Mouse (Mus musculus): ENCODE measurements around the gene Ap2b1. TPM values are rescaled to one million over a fixed set of nuclear protein-coding genes. Genes with fewer than 3 reads are reported as not detected.
"Not testable (repeated sequence)": the region's sequence is repeated elsewhere in the genome, so short reads cannot be mapped to it uniquely, and the experiment has no call there.

Ap2b1 gene
- 10 to 100 TPM; 39.7 to 49.1 TPM for total RNA-seq (2021)
- long read RNA-seq, experiment 1, full-length matches to known transcripts, result 10 of 12 reads
- long read RNA-seq, experiment 1, partial matches to known transcripts, result 2 of 12 reads
- long read RNA-seq, experiment 1, other reads (novel, unspliced or antisense), result 0 of 12 reads
- long read RNA-seq, experiment 2, full-length matches to known transcripts, result 4 of 7 reads
- long read RNA-seq, experiment 2, partial matches to known transcripts, result 1 of 7 reads
- long read RNA-seq, experiment 2, other reads (novel, unspliced or antisense), result 2 of 7 reads

- DNase-seq, result peak; percentile 84
These were observed at the start of gene Ap2b1 for GRCm38 (mm10) chr11:83298225-83299195. TSS of gene Ap2b1 (plus strand) at chr11:83299024.

- not testable (repeated sequence) for DNase-seq
These were observed 41.6 kb upstream of the Ap2b1 start for GRCm38 (mm10) chr11:83257211-83257610.

- no peak for DNase-seq
These were observed 36.2 kb upstream of the Ap2b1 start for GRCm38 (mm10) chr11:83262673-83263072.

DNA sequence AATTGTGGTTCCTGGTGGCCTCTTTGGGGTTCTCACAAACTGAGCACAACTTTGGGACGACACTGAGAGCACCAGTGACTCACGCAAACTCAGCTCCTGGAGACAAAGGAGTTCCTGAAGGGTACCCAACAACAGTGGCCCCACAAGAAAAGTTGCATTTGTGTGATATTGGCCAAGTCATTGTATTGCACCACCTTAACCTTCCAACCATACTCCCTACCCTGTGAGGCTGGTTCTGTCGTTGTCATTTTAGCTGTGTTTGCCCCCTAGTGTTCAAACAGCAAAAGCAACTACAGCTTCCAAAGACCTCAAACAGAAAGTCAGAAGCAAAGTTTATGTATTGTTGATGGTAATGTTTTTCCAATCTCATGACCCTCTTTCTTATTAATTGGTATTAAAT lies 35.7 kb upstream of the Ap2b1 start:
- no peak for DNase-seq

GRCm38 (mm10) chr11:83270842-83271150 lies 28.0 kb upstream of the Ap2b1 start:
- DNase-seq, result no peak

DNA sequence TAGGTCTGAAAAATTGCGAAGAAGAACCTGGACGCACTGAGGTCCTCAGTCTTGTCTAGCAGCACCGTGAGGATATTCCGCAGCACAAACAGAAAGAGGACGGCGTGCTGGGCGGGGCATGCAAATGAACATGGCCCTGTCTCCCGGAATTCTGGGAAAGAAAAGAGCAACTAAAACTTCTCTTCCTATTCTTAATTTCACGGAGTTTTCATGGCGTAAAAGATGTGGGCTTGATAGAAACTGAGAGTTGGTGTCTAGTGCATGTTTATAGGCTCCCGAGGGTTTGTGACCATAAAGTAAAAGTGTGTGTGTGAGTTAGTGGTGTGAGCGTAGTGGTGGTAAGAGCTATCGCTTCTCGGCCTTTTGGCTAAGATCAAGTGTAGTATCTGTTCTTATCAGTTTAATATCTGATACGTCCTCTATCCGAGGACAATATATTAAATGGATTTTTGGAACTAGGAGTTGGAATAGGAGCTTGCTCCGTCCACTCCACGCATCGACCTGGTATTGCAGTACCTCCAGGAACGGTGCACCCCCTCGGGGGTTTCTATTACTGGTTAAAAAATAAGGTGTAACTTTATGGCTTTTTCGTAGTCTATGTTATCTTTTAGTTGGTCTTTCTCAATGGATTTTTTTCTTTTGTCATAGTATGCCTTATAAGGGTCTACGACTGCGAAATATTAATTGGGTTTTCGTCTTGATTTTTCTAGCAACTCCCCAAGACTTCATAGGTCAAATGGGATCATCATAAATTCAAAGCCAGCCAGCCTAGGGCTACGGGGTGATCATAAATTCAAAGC lies 27.5 kb upstream of the Ap2b1 start:
- DNase-seq, result peak; percentile 69

- no peak for DNase-seq
These were observed 26.6 kb upstream of the Ap2b1 start for GRCm38 (mm10) chr11:83271951-83272843.

GRCm38 (mm10) chr11:83276251-83276650 lies 22.6 kb upstream of the Ap2b1 start:
- peak; percentile 14 for DNase-seq

DNA sequence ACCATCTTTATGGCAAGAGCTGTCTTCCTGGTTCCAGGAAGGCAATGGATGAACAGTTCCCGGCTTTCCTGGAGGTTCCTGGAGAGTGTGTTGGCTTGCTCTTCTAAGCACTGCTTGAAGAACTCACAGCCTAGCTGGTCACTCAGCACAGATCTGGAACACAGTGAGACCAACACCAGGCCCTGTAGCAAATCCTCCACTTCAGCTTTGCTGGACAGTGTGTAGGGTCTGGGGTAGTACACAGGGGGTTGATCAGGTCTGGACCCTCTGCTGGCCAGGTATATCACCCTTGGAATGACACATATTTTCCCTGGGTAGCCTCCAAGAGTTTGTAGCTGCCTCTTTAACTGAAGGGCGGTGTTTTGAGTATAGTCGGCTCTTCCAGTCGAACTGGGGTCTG lies 19.8 kb upstream of the Ap2b1 start:
- no peak for DNase-seq

GRCm38 (mm10) chr11:83279691-83280090 lies 19.1 kb upstream of the Ap2b1 start:
- DNase-seq, result no peak

DNA sequence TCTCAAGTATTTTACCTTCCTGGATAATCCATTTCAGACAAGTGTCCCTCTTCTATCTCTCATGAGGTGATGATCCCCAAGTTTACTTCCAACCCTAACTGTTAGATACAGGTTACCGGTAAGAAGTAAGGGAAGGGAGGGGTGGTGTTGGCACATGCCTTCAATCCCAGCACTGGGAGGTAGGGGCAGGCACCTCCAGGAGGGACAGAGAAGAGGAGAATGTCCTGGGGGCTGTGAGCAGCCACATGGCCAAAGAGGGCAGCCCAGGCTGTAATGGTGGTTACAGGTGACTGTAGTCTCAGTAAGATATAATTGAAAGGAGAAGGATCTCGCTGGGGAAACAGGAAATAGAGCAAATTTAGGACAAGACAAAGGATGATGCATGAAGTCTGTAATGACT lies 16.7 kb upstream of the Ap2b1 start:
- no peak for DNase-seq

GRCm38 (mm10) chr11:83285627-83286026 lies 13.2 kb upstream of the Ap2b1 start:
- no peak for DNase-seq

- no peak for DNase-seq
These were observed 12.3 kb upstream of the Ap2b1 start, which contains the start of gene Slfn14 for GRCm38 (mm10) chr11:83286566-83286965. TSS of gene Slfn14 (minus strand) at chr11:83286726.

DNA sequence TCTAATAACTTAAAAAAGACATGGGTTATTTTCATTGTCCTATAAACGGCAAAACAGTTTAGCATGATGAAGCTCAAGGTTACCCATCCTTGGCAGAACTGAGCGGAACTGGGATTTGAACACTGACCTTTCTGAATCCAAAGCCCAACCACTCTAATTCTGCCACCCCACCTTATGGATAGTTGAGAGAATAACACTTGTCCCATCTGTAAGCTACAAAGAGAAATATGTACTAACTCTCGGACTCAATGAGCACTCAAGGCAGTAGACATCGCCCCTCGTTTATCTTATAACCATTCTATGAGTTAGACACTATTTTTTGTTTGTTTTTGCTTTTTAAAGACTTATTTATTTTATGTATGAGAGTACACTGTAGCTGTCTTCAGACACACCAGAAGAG lies 9.8 kb upstream of the Ap2b1 start:
- no peak for DNase-seq

- no peak for DNase-seq
These were observed 9.2 kb upstream of the Ap2b1 start for GRCm38 (mm10) chr11:83289633-83290032.

GRCm38 (mm10) chr11:83291375-83292250 lies 7.2 kb upstream of the Ap2b1 start:
- peak; percentile 89 for DNase-seq

GRCm38 (mm10) chr11:83292251-83292587 lies 6.6 kb upstream of the Ap2b1 start:
- no peak for DNase-seq

DNA sequence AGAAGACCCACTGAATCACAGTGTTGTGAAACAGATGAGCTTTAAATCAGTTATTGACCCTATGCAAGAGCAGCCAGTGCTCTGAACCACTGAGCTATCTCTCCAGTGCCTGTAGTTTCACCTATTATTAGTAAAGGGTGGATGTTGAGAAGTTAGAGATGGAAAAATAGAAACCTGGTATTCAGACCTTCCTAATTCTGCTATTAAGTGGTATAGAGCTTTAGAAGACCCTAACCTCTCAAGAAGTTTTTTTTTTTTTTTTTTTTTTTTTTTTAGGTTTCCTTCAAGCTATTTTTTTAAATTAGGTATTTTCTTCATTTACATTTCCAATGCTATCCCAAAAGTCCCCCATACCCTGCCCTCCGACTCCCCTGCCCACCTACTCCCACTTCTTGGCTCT lies 5.6 kb upstream of the Ap2b1 start:
- DNase-seq, result no peak

DNA sequence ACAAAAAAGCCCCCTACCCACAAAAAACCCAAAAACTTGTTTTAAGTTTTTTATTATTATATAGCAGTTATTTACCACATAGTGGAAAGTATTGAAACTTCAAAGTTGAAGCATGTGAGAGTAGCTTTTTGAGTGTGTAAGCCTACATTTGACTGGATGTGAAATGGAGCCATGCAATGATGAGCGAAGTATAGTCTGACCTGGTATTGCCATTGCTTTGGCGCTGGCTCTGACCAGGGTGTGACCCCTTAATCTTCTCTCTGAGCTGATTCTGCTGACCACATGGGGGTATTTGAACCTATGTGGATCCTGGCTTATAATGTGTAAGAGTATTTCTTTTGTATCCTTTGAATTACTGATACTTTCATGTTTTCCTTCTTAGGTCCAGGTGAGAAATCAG lies 4.7 kb upstream of the Ap2b1 start:
- no peak for DNase-seq

DNA sequence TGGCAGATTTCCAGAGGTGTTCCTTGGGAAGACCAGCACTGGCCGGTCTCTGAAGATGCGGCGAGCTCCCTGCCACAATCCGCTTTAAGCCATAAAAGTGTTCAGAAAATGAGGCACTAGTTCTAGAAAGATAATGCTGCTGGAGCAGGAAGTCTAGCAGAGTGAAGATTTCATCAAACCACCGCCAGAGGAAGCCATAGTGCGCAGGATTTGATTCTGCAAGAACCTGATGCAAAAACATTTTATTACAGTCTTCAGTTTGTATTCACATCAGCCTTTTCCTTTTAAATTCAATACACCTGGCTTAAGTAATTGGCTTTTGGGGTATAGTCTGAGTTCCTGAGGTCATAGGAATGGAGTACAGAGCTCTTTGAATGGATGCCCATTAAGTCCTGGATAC lies 1.0 kb upstream of the Ap2b1 start:
- no peak for DNase-seq

GRCm38 (mm10) chr11:83299724-83300123 lies 900 bp downstream of the Ap2b1 start:
- no peak for DNase-seq
